Mouse (Mus musculus) spleen, adult 2 months (tissue): ENCODE data around the gene Ccdc6.
"Not testable (repeated sequence)": the region's sequence is repeated elsewhere in the genome, so short reads cannot be mapped to it uniquely, and the experiment has no call there.

Experiments
- CTCF ChIP-seq: fragments of 200-500 bp; IDR thresholded peaks from 2 replicates; pipeline ENCODE4 v1.5.1; 2011; ENCODE audit warnings: mild to moderate bottlenecking, inconsistent platforms; ENCODE audit not compliant: insufficient read depth, insufficient read length, insufficient replicate concordance; ENCODE audit errors: extremely low read depth
- POLR2A ChIP-seq: fragments of 200-500 bp; IDR thresholded peaks from 2 replicates; pipeline ENCODE4 v1.6.1; 2011; ENCODE audit warnings: low read depth, low read length, inconsistent platforms

- not testable (repeated sequence) for TF ChIP-seq CTCF, POLR2A
These were observed 125.3 kb downstream of the Ccdc6 start for GRCm38 (mm10) chr10:70222231-70222630.
